Mouse (Mus musculus) 3T3-L1 (cell line): Measurements from ENCODE around the gene Rnf166.

ENCODE experiments used
- DNase-seq: peaks from one replicate; pipeline ENCODE4 v3.0.0-alpha.2; 2015; ENCODE audit warnings: low read depth, low spot score

Rnf166 gene

DNA sequence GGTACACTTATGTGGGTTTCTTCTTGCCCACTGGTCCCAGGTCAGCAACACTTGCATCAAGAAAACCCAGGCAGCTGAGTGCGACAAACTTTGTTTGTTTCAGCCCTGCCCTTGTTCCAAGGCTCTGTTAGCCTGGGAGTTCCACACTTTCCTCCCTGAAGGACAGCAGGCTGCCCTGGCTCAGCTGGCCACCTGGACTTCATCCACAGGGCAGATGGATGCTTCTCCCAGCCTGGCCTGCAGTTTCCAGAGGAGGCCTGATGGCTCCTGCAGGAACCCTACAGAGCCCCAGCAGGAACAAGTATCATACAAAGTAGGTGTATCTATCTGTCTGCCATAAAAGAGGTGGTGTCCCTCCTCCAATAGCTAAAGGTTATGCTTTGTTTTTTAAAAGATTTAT lies 34.5 kb downstream of the Rnf166 start:
- no peak for DNase-seq

DNA sequence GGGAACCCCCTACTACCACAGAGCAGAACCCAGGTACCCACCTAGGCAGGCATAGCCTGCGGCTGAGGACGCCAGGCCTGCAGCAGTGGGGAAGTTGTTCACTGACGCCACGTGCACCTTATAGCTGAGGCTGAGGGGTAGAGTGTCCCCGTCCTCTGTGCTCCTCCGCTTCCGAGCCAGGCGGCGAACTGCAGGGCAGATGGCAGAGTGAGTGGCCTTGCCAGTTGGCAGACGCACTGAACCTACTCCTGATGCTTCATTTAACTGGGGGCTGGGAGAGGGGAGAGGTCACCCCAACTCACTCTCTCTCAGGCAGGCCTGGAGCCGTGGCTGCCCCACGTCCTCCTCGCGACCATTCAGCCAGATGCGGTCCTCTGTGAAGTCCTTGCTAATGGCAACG lies 36.5 kb downstream of the Rnf166 start:
- DNase-seq: no peak

DNA sequence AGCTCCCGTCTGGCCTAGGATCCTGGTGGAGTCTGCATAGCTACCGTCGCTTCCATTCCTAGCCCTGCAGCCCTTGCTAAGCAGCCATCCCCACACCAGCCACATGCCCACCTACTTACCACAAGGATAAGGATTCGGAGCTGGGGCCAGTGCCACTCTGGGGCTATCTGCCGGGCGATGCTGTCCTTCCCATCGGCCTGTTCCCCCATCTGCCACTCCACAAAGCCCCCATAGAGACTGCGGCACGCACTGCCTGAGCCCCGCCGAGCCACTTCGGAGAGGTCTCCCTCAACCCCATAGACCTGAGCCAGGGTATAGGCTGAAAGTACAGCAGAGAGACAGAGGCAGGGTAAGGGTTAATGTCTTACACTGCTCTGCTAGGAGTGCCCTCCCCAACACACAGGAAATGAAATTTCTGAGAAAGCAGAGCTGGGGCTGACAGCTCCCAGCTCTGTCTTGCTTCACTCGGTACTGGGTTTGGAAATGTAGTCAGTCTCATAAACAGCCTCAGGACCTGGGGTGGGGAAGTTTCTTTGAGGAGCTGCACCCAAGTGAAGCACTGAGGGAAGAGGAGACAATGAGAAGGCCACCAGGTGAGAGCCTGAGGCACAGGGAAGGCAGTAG lies 38.0 kb downstream of the Rnf166 start:
- DNase-seq: no peak

DNA sequence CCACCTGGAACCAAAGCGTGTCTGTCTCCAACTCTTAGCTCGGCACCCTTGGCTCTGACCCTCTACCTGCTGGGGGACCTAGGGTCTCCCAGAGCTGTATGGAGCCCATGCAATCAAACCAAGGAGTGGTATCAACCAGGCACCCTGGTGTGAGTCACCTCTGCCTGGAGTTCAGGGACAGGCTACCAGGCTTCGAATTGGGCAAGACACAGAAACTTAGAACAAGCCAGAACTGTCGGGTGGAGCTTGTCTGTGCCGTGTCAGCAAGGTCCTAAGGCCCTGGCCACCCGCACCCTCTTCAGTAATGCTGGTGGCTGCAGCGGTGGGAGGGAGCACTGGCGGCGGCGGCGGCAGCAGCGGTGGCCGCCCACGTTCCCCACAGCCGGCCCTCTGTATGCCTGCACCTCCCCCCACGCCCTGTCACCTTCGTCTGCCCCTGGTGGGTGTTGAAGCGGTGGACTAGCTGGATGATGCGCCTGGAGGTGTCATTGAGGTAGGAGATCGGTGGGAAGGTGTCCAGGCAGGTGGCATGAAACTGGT lies 39.2 kb downstream of the Rnf166 start:
- DNase-seq: no peak

DNA sequence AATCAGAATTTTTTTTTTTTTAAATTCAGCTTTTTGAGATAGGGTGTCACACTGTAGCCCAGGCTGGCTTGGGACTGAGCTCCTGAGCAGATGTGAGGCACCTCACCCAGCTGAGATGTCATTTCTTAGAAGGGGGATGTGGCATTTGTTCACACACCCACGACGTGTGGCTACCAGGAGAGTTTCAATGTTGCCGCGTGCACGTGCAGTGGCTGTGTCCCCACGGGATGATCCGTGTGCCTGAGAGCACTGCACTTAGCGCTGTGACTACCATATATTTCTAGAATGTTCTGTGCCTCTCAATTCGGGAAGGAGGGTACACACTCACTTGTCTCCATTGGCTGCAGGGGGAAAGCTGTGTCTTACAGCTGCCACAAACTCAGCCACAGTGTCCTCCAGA lies 39.7 kb downstream of the Rnf166 start:
- no peak for DNase-seq

DNA sequence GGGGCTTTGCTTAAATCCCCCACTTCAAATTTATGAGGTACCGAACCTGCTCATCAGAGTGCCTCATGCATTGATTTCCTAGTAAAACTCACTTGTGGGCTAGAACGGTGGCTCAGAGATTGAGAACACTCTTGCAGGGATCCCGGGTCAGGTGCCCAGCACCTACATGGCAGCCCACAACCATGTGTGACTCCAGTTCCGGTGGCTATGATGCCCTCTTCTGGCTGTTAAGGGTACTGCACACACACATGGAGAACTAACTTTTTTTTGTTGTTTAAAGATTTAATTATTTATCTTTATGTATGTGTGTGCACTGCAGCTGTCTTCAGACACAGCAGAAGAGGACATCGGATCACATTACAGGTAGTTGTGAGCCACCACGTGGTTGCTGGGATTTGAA lies 40.5 kb downstream of the Rnf166 start:
- DNase-seq: peak; percentile 20

DNA sequence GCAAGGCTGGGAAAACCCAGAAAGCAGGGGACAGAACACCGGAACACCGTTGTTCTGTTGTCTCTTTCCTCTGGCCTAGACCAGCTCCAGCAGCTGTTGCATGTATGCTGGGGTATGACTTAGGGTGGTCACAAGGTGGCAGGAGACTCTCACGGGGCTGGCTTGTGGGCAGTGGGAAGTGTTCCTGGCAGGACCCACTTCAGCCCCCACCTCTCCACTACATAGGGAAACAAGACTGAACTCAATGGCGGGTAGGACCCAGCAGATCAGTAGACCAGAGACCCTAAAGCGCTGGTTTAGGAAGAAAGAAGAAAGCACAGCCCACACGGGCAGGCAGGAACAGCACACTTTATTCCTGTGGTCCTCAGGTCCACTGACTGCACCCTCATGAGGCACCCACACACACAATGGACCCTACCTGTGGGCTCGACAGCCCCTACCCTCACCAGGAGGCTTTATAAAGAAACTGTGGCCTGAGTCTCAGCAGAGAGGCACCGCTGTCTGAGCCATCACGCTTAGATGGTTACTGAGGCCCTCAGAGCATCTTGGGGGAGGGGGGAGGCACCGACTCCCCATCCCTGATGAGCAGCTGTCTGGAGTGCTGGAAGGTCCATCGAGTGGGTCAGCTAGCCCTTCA lies 42.5 kb downstream of the Rnf166 start:
- DNase-seq: no peak

DNA sequence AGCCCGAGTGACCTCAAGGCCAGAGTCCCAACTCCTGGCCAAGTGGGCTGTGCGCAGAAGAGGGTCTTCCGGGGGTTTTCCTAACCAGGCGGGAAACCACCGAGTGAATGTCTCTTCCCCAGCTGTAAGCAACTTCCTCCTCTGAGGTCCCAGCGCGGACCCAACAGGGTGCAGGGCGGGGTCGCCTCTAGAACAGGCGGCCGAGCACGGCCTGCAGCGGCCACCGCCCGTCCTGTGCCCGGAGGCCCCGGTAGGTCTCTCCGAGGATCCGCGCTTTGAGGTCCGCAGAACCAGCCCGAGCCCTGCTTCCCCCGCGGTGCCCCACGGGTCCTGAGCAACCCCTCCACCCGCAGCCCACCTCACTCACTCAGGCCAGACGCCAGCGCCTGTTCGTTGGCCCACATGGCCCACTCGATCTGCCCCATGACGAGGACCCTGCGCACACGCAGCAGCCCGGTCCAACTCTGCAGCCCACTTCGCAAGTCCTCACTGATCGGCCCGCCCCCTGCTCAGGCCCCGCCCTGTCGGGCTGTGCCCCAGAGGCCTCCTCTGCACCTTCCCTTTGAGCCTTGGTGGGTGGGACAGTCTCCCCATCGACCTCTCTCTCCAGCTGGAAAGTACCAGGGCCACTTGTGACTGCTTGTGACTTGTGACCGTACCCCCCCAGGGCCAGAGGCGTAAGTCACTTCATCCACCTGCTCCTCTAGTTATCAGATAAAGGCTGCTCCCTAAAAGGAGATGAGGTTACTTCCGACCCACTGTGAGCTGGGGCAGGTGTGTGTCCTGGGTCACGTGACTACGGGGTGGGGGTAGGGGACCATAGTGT lies 43.2 kb downstream of the Rnf166 start, which contains the start of gene Cyba:
TSS of gene Cyba (minus strand) at position 488 of the 826 bp plus-strand sequence.
- no peak for DNase-seq

DNA sequence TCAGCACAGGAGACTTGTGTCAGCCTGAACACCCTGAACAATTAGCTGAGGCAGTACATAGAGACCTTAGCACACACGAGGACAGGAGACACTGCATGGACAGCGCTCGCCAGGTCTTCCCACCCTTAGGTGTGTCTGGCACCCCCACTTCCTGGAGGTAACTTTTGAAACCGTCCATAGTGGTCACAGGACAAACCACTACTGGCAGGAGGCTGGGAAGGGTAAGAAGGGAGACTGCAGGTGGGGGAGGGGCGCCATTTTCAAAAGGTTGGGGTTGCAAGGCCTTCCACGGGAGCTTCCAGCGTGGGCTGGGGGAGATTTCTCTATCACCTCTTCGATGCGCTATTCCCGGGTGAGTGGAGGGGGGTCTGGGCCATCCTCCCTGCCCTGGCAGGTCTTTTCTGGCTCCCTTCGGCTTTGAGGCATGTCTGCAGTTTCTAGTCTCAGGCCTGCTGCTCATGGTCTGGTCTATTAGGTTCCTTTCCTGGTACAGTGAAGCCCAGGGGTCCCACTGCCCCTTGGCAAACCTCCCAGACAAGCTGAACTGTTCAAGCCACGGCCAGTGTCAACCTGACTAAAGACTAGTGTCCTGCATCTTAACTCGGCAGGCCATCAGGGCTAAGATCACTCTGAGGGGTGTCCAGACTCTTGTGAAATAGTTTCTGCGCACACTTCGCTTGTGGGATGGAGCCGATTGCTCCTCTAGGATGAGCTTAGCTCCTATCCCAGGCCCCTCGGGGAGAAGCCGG lies 44.0 kb downstream of the Rnf166 start:
- no peak for DNase-seq

DNA sequence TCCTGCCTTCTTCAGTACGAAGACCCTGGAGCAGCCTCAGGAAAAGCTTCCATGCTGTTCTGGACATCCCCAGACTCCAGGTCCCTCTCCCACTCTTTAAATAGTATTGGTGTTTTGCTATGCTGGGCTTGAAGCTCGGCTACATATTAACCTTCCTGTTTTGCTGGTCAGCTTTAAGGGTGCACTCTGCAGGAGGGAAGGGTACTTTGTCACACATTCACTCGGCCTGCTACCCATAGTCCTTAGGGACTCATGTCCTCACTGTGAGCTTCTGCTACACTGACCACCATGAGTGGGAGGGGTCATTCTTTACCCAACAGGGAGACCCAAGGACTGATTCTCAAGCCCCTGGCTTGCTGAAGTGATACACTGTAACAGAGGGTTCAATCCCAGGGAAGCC lies 45.2 kb downstream of the Rnf166 start:
- DNase-seq: no peak

DNA sequence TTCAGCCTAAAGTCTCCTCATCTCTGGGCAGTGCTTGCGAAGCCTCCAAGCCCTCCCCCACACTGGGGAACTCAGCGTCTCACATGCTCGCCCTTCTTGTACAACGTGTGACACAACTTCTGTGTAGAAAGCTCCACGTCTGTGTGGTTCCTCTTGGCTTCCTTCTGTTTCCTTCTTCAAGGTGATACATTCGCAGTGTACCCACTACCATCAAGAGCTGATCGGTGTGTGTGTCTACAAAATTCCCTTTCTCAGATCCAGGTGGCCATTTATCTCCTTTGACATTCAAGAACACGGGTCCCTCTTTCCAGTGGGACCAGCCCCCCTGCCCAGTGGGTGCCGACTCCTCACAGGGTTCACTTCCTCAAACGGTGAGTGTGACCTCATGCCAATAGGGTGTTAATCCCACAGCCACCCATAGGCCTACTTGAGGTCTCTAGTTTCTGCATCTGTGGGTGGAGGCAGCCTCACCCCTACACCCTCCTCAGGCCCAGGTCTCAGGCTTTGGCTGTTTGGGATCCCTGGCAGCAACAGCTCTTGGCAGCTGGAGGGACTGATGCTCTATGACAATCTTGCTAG lies 45.7 kb downstream of the Rnf166 start:
- DNase-seq: no peak

DNA sequence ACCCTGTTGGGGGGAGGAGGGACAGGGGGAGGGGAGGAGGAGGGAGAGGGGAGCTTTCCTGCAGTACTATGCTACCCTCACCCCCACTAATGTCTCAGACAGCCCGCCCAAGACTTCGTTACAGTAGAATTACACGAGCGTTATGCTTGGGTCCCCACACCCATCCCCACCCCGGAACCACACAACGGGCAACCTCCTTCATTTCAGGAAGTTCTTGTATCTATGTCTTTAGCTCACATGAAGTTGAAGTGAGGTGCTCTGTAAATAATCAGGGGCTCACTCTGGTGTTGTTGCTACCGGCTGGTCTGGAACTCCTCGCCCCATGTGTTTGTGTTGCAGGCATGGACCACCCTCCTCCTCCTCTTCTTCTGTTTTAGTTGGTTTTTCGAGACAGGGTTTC lies 47.7 kb downstream of the Rnf166 start:
- DNase-seq: no peak

DNA sequence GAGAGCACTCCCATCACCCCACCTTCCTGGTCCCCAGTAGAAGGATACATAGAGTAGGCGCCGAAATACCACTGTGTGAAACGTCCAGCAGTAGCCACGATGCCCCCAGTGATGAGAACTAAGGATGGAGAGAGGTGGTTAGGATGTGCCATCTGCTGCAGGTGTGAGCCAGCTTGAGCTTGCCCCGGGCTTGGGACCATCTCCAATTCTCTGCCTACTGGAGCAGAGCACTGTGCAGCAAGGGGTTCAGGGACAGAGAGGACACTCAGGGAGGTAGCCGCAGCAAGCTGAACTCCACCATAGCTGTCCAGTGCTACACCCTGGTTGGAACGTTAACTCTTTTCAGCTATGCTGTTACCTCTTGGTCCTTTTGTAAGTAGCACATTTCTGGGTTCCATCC lies 48.3 kb downstream of the Rnf166 start:
- DNase-seq: no peak

DNA sequence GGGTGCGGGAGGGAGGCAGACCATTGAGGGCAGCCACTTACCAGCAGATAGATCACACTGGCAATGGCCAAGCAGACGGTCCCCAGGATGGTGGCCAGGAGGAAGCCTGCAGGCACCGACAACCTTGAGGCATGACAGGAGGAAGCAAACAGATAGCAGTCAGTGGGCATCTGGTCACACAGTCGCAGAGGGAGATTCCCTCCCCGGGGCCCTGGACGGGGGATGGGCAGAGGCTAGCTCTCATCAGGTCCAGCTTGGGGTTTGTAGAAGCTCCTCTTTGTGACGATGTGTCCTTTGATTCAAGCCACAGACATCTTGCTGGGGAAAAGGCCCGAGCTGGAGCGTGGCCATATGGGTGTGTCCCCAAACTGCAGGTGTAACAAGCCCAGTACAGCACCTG lies 49.7 kb downstream of the Rnf166 start:
- no peak for DNase-seq

DNA sequence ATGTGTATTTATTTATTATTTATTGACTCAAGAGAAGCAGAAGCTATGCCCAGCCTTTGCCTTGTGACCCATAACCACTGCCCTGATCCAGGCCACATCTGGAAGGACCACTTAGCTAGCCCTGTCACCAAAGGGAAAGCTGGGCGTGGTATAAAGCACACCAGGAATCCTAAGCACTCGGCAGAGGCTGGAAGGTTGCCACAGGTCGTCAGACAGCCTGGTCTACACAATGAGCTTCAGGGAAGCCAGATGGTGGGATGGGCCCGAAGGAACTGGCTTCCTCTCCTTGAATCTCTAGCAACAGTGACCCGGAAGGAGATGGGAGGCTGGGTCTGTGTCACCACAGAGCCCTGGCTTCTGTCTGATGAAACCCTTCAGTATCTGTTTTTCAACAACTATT lies 52.2 kb downstream of the Rnf166 start:
- peak; percentile 84 for DNase-seq

DNA sequence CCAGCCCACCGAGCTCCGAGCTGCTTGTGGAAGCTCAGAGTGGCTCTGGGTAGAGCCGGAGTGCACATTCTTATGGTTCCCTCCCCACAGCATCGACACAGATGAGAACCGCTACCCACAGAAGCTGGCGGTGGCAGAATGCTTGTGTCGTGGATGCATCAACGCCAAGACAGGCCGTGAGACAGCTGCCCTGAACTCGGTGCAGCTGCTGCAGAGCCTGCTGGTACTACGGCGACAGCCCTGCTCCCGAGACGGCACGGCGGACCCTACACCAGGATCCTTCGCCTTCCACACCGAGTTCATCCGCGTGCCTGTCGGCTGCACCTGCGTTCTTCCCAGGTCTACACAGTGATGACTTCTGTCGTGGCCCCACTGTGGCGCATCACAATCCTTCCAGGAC lies 52.6 kb downstream of the Rnf166 start:
- no peak for DNase-seq

DNA sequence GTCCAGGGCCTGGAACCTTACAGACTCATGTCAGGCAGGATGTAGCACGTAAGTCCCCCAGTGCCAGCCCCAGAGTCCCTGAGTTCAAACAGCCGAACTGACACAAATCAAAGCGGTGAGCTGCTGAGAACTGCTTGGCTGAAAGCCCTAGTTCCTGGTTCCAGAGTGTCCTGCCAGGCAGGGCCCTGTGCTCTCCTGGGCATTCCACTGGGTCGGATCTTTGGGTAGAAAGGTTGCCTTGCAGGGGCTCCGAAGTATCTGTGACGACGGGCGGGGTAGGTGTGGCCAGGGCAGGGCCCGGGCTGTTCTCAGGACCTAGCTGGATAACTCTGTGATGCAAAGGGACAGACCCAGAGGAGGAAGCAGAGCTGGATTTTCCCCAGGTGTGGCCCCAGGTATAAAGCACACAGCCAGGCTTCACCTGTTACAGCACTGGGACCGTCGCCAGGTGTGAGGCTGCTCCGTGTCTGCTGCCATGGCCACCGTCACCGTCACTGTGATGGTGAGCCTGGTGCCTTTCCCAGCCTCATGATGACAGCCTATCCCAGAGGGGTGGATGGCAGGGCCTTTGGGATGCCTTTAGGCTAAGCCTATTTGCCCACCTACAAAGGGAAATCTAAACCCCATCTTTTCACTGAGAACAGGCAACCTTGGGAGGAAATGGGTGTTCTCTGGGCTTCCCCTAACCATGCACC lies 54.3 kb downstream of the Rnf166 start, which contains the start of gene Il17c:
TSS of gene Il17c (plus strand) at position 645 of the 695 bp plus-strand sequence.
- DNase-seq: no peak

DNA sequence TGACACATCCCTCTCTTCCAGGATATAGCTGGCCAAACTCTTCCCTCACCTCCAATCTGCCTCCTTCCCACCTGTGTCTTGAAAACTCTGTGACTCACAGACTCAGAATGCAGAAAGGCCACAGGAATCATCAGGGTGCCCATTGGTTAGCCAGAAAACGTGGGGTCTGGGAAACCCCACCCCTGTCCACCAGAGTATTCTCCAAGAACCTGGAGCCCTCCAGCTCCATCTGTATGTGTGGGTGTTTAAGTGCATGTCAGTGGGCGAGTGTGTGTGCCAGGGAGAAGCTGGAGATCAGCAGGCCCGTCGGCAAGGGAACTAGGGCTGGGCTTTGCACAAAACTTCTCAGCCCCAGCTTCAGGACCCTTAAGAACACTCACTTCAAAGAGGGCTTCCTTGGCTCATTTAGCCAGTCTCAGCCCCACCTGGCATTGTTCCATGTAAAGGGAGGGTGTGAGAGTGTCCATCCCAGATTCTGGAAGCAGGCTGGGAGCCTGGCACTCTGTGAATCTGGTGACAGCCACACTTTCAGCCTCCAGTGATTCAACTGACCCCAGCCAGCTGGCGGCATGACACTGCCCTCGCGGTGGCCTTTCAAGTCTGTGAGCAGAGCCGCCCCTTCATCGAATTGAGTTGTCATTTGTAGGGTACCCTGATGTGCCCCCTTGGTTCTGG lies 55.8 kb downstream of the Rnf166 start:
- DNase-seq: peak; percentile 48
